ENCODE assay signal across 17 mouse cellular contexts in the genomic region with DNA sequence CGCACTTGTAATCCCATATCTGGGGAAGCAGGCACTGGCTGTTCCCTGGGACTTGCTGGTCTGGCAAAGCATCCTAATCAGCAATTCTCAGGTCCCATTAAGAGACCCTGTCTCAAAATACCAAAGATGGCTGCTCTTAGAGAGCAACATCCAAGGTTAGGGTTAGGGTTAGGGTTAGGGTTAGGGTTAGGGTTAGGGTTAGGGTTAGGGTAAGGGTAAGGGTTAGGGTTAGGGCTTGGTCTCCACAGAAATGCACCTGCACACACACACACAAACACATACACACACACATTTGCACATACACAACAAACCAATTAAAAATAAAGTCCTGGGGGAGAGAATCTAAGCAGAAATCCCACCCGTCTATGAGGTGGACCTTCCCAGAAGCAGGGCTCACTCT.
A peak's percentile ranks its signal among the peaks of the same experiment; 100 is the strongest.
DNase-seq lines count a peak whose midpoint lies in the region; ATAC-seq lines count a peak whose summit lies in the region.
"Had no signal": no experiment of that assay in that cellular context is flagged by ENCODE, and none has a peak within 500 bp of the region (broad histone marks: within the 10 kb centered on the region; RNA-seq: fewer than 3 reads in every experiment).

No protein-coding gene starts in this region.

- intact Hi-C loops in heart, postnatal 10 days (cut with DNase I) = no loop called here

- peak; percentile 10 for DNase-seq in heart, adult 11 months
- no peak for DNase-seq in heart, postnatal 10 days
- DNase-seq in gastrocnemius, adult 18-20 months (ENCODE audit: low spot score) = no peak
- DNase-seq: adrenal gland, adult 2 months; adrenal gland, postnatal 10 days; adrenal gland, postnatal 25 days; cerebellum, adult 11 months; cerebellum, adult 18-20 months; cerebellum, adult 8-10 months; cerebellum, adult 9-11 months; cerebellum, postnatal 14 days; cerebellum, postnatal 36 days; embryo, embryonic 11 days had no signal

- 0 out of 2 replicates have a peak, but pooled peaks have one; percentile 53 for ATAC-seq in monocyte, adult 5-6 weeks (replicated peaks; ENCODE audit: insufficient number of reproducible peaks, low FRiP score, low TSS enrichment, poor library complexity, severe bottlenecking)
- ATAC-seq in neutrophil, adult 5-6 weeks (ENCODE audit: extremely low read depth, insufficient number of reproducible peaks, low FRiP score, poor library complexity, severe bottlenecking) = 0 out of 2 replicates have a peak, but pooled peaks have one; percentile 55
- ATAC-seq: forebrain, embryonic 13.5 days; forebrain, embryonic 16.5 days had no signal
